Mouse (Mus musculus) CH12F3 (cell line): Measurements from ENCODE around the gene Timm10b.

Source experiments
- in situ Hi-C: fragments of 300-500 bp; cut with MboI; formaldehyde crosslinking; loops from 2 replicates; pipeline ENCODE4 v1.14.3; 2020; ENCODE audit warnings: low sequenced_read_pairs

The Timm10b gene

GRCm38 (mm10) chr7:105639756-105640155 lies at the start of gene Timm10b:
Gene Timm10b (plus strand): TSS chr7:105640056.
- in situ Hi-C loops = loop anchor here (25.0 kb wide), 1 partner anchor 102 kb away; no protein-coding TSS in a partner anchor

- in situ Hi-C loops = no loop called here
Measured at GRCm38 (mm10) chr7:105590097-105590496, 49.8 kb upstream of the Timm10b start.

GRCm38 (mm10) chr7:105602860-105603623 lies 36.8 kb upstream of the Timm10b start:
- in situ Hi-C loops = no loop called here

GRCm38 (mm10) chr7:105608467-105608866 lies 31.4 kb upstream of the Timm10b start:
- in situ Hi-C loops = no loop called here

GRCm38 (mm10) chr7:105611767-105612166 lies 28.1 kb upstream of the Timm10b start:
- in situ Hi-C loops = no loop called here

- in situ Hi-C loops = no loop called here
Measured at GRCm38 (mm10) chr7:105614400-105614799, 25.5 kb upstream of the Timm10b start.

GRCm38 (mm10) chr7:105615720-105616119 lies 24.1 kb upstream of the Timm10b start:
- in situ Hi-C loops = no loop called here

GRCm38 (mm10) chr7:105616561-105616960 lies 23.3 kb upstream of the Timm10b start:
- in situ Hi-C loops = no loop called here

- in situ Hi-C loops = no loop called here
Measured at GRCm38 (mm10) chr7:105617810-105618209, 22.0 kb upstream of the Timm10b start.

GRCm38 (mm10) chr7:105619701-105620100 lies 20.2 kb upstream of the Timm10b start:
- in situ Hi-C loops = no loop called here

GRCm38 (mm10) chr7:105621053-105621452 lies 18.8 kb upstream of the Timm10b start:
- in situ Hi-C loops = no loop called here

GRCm38 (mm10) chr7:105621646-105622292 lies 18.1 kb upstream of the Timm10b start:
- in situ Hi-C loops = no loop called here

- in situ Hi-C loops = loop anchor here (25.0 kb wide), 1 partner anchor 88 kb away; no protein-coding TSS in a partner anchor
Measured at GRCm38 (mm10) chr7:105625397-105625796, 14.5 kb upstream of the Timm10b start.

- in situ Hi-C loops = loop anchor here (25.0 kb wide), 1 partner anchor 91 kb away; no protein-coding TSS in a partner anchor
Measured at GRCm38 (mm10) chr7:105628633-105629032, 11.2 kb upstream of the Timm10b start.

GRCm38 (mm10) chr7:105632551-105632972 lies 7.3 kb upstream of the Timm10b start:
- in situ Hi-C loops = loop anchor here (25.0 kb wide), 1 partner anchor 95 kb away; no protein-coding TSS in a partner anchor

- in situ Hi-C loops = loop anchor here (25.0 kb wide), 1 partner anchor 96 kb away; no protein-coding TSS in a partner anchor
Measured at GRCm38 (mm10) chr7:105633127-105633800, 6.6 kb upstream of the Timm10b start, which contains the start of gene Trim3. Gene Trim3 (minus strand): TSS chr7:105633571.

GRCm38 (mm10) chr7:105633801-105634135 lies 6.1 kb upstream of the Timm10b start:
- in situ Hi-C loops = loop anchor here (25.0 kb wide), 1 partner anchor 96 kb away; no protein-coding TSS in a partner anchor

- in situ Hi-C loops = loop anchor here (25.0 kb wide), 1 partner anchor 97 kb away; no protein-coding TSS in a partner anchor
Measured at GRCm38 (mm10) chr7:105634272-105634920, 5.5 kb upstream of the Timm10b start.

- in situ Hi-C loops = loop anchor here (25.0 kb wide), 1 partner anchor 98 kb away; no protein-coding TSS in a partner anchor
Measured at GRCm38 (mm10) chr7:105635726-105636125, 4.1 kb upstream of the Timm10b start.

- in situ Hi-C loops = loop anchor here (25.0 kb wide), 1 partner anchor 101 kb away; no protein-coding TSS in a partner anchor
Measured at GRCm38 (mm10) chr7:105638776-105639175, 1.1 kb upstream of the Timm10b start.
